ENCODE assay signal across 26 mouse cellular contexts in genomic region chr3:148446845-148447244, GRCm38 (mm10).
"Had no signal": no experiment of that assay in that cellular context is flagged by ENCODE, and none has a peak within 500 bp of the region (broad histone marks: within the 10 kb centered on the region; RNA-seq: fewer than 3 reads in every experiment).

No protein-coding gene starts in this region.

- H3K4me3 ChIP-seq: gastrocnemius, adult 2 months; heart, embryonic 10.5 days; heart, embryonic 12.5 days; hindbrain, embryonic 15.5 days; kidney, embryonic 15.5 days; left cerebral cortex, adult 2 months; limb, embryonic 10.5 days; limb, embryonic 12.5 days; liver, embryonic 12.5 days had no signal

- H3K4me1 ChIP-seq: heart, embryonic 12.5 days; hindbrain, embryonic 15.5 days; kidney, embryonic 15.5 days; limb, embryonic 10.5 days; limb, embryonic 12.5 days; liver, embryonic 12.5 days had no signal

- H3K36me3 ChIP-seq: heart, embryonic 10.5 days; heart, embryonic 12.5 days; hindbrain, embryonic 15.5 days; kidney, embryonic 15.5 days; limb, embryonic 10.5 days; limb, embryonic 12.5 days; liver, embryonic 12.5 days had no signal

- ATAC-seq: intestine, embryonic 16.5 days; liver, embryonic 12.5 days had no signal

- H3K27ac ChIP-seq: gastrocnemius, adult 2 months; heart, embryonic 10.5 days; hindbrain, embryonic 15.5 days; kidney, embryonic 15.5 days; kidney, postnatal 0 days; left cerebral cortex, adult 2 months; limb, embryonic 10.5 days; limb, embryonic 12.5 days; liver, embryonic 12.5 days; liver, embryonic 14.5 days had no signal

- H3K27me3 ChIP-seq: hindbrain, embryonic 15.5 days; kidney, embryonic 15.5 days; limb, embryonic 12.5 days; liver, embryonic 12.5 days had no signal

- H3K9ac ChIP-seq: heart, embryonic 12.5 days; hindbrain, embryonic 15.5 days; kidney, embryonic 15.5 days; limb, embryonic 12.5 days; liver, embryonic 12.5 days; liver, embryonic 14.5 days had no signal

- DNase-seq: gastrocnemius, adult 2 months; gastrocnemius, postnatal 10 days; gastrocnemius, postnatal 25 days; heart, adult 18-20 months; heart, postnatal 10 days; heart, postnatal 4 days; kidney, adult 11 months; kidney, adult 2 months; kidney, adult 9 months; kidney, postnatal 14 days; kidney, postnatal 36 days; layer of hippocampus, adult 9-11 months; layer of hippocampus, postnatal 36 days; liver; lung, adult 18-20 months had no signal

- H3K4me2 ChIP-seq: heart, embryonic 12.5 days; hindbrain, embryonic 15.5 days; kidney, embryonic 15.5 days; limb, embryonic 12.5 days; liver, embryonic 12.5 days had no signal

- H3K9me3 ChIP-seq: heart, embryonic 10.5 days; heart, embryonic 12.5 days; hindbrain, embryonic 15.5 days; kidney, embryonic 15.5 days; limb, embryonic 10.5 days; limb, embryonic 12.5 days; liver, embryonic 12.5 days had no signal
